Mouse (Mus musculus) limb, embryonic 12.5 days (tissue): Measurements from ENCODE around the gene Cisd1. TPM values are rescaled to one million over a fixed set of nuclear protein-coding genes. Genes with fewer than 3 reads are reported as not detected.

Source experiments
- ATAC-seq: fragments of 200-750 bp; cut with Nextera tagmentation; 2 replicates; pipeline ENCODE4 v1.8.0; 2017; ENCODE audit warnings: low read depth, moderate TSS enrichment; ENCODE audit not compliant: insufficient number of reproducible peaks, insufficient read depth, low FRiP score, low TSS enrichment
- H3K27ac ChIP-seq: fragments of 300-500 bp; sonication (generic); 2 replicates; pipeline ENCODE4 v1.5.1; 2016; ENCODE audit warnings: mild to moderate bottlenecking, moderate library complexity
- H3K27me3 ChIP-seq: fragments of 300-500 bp; sonication (generic); 2 replicates; pipeline ENCODE4 v1.6.1; 2016; ENCODE audit warnings: mild to moderate bottlenecking, moderate library complexity
- H3K36me3 ChIP-seq: fragments of 300-500 bp; sonication (generic); 2 replicates; pipeline ENCODE4 v1.6.1; 2016; ENCODE audit warnings: mild to moderate bottlenecking, moderate library complexity
- H3K4me1 ChIP-seq: fragments of 300-500 bp; sonication (generic); replicated peaks from 2 replicates; pipeline ENCODE4 v1.6.1; 2016
- H3K4me2 ChIP-seq: fragments of 300-500 bp; sonication (generic); 2 replicates; pipeline ENCODE4 v1.6.1; 2016; ENCODE audit warnings: mild to moderate bottlenecking, moderate library complexity
- H3K4me3 ChIP-seq: fragments of 300-500 bp; sonication (generic); replicated peaks from 2 replicates; pipeline ENCODE4 v1.5.1; 2016; ENCODE audit warnings: mild to moderate bottlenecking
- H3K9ac ChIP-seq: fragments of 300-500 bp; sonication (generic); replicated peaks from 2 replicates; pipeline ENCODE4 v1.6.1; 2016; ENCODE audit warnings: mild to moderate bottlenecking, moderate library complexity
- H3K9me3 ChIP-seq: fragments of 300-500 bp; sonication (generic); 2 replicates; pipeline ENCODE4 v1.6.1; 2016; ENCODE audit warnings: mild to moderate bottlenecking, moderate library complexity
- WGBS: fragments of 180-500 bp; shearing (Covaris S2); methylation state at CpG from one replicate; pipeline ENCODE4 v1.1.7; 2016; 5-methylcytosine and 5-hydroxymethylcytosine counted together
- polyA plus RNA-seq: library from polyadenylated mRNA; unstranded; fragments of >200 nt; fragmentation: Nextera tagmentation; extraction: Ambion mirVana; gene quantifications from 2 replicates; pipeline ENCODE4 v1.2.1, GENCODE M21; 2016

The Cisd1 gene
- polyA plus RNA-seq, 1 experiment from 2014 or later, result 98.8 TPM

DNA sequence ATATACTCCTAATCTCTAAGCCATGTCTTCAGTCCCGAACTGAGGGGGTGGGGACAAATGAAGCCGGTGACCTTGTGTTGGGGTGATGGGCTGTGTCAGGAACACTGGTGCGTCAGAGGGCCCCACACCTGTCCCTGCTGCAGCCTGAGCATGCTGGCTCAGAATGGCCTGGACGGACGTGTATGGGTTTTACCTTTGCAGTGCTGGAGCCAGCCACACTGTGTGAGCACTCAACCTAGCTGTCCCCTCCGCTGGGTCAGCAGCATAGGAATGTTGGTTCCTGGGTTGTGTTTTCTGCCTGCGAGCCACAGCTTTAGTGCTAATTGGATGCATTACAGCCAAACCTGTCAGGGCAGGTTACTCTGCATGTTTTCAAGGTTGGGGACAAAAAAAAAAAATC, 18.6 kb downstream of the Cisd1 start:
- ATAC-seq, result no peak
- no peaks in the 10 kb centered on the region for H3K9me3 ChIP-seq
- 80% methylated on average over 7 of the region's 7 CpGs for WGBS
- no peak overlapping the region for H3K9ac ChIP-seq
- H3K4me2 ChIP-seq, result no peak overlapping the region
- no peak overlapping the region for H3K27ac ChIP-seq
- H3K4me3 ChIP-seq, result no peak overlapping the region
- no peaks in the 10 kb centered on the region for H3K4me1 ChIP-seq
- H3K27me3 ChIP-seq, result no peaks in the 10 kb centered on the region
- H3K36me3 ChIP-seq, result peaks cover 24% of the 10 kb centered on the region

DNA sequence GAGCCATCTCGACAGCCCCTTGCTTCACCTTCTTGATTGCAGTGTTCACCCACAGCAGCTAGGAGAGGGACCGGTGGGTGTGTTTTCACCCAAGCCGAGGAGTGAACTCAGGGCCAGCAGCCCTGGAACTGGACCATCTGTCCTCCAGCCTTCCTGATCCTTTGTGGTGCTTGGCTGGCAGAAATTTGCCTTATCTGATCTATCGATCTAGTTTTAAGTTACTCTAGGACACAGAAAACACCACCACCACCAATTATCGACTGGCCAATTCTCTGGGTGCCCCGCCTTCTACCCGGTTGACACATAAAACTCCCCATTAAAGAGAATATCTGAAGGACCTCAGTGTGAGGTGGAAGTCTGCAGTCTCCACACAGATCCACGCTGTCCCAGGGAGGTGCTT, 21.1 kb downstream of the Cisd1 start:
- no peak overlapping the region for H3K4me2 ChIP-seq
- H3K27me3 ChIP-seq, result no peaks in the 10 kb centered on the region
- no peak overlapping the region for H3K9ac ChIP-seq
- H3K27ac ChIP-seq, result no peak overlapping the region
- ATAC-seq, result no peak
- no peaks in the 10 kb centered on the region for H3K4me1 ChIP-seq
- WGBS, result 81% methylated on average over 8 of the region's 8 CpGs
- no peaks in the 10 kb centered on the region for H3K36me3 ChIP-seq
- no peaks in the 10 kb centered on the region for H3K9me3 ChIP-seq
- H3K4me3 ChIP-seq, result no peak overlapping the region

DNA sequence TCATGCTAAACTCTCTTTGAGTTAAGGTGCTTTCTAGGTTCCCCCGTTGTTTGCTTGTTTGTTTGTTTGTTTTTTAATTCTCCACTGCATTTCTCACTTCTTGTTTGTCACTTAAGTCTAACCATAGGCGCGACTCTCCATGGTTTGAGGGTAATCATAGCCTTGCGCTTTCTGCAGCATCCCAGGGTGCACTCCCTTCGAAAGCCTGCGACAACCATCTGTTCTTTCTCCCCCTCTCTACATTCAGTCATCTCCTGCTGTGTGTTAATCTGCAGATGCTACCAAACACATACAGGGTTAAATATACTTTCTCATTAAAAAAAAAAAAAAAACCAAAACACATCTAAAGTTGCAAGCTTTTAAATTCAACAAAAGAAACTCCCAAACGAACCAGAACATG, 28.3 kb downstream of the Cisd1 start:
- no peaks in the 10 kb centered on the region for H3K36me3 ChIP-seq
- no peaks in the 10 kb centered on the region for H3K9me3 ChIP-seq
- H3K9ac ChIP-seq, result no peak overlapping the region
- WGBS, result 69% methylated on average over 7 of the region's 7 CpGs
- H3K27ac ChIP-seq, result no peak overlapping the region
- ATAC-seq, result no peak
- H3K4me3 ChIP-seq, result no peak overlapping the region
- H3K4me1 ChIP-seq, result no peaks in the 10 kb centered on the region
- H3K27me3 ChIP-seq, result no peaks in the 10 kb centered on the region
- no peak overlapping the region for H3K4me2 ChIP-seq

DNA sequence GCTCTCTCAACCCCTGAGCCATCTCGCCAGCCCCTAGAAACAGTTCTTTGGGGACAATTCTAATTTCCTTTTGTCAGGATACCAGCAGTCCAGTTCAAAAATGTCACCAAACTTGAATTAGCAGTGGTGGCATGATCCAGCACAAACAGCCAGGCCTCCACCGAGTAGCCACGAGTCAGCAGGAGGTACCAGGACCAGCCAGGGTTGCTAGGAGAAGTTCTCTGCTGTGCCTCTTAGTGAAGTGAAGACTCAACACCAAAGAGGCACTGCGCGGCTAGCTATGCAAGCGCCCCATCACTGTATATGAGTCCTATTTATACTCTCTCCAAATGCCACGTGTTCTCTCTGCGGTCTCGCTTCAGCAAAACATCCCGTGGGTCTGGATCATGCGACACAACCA, 28.7 kb downstream of the Cisd1 start:
- H3K4me1 ChIP-seq, result no peaks in the 10 kb centered on the region
- no peaks in the 10 kb centered on the region for H3K9me3 ChIP-seq
- no peak overlapping the region for H3K4me2 ChIP-seq
- H3K27ac ChIP-seq, result no peak overlapping the region
- no peak for ATAC-seq
- no peak overlapping the region for H3K9ac ChIP-seq
- H3K27me3 ChIP-seq, result no peaks in the 10 kb centered on the region
- no peak overlapping the region for H3K4me3 ChIP-seq
- WGBS, result 81% methylated on average over 11 of the region's 11 CpGs
- no peaks in the 10 kb centered on the region for H3K36me3 ChIP-seq

DNA sequence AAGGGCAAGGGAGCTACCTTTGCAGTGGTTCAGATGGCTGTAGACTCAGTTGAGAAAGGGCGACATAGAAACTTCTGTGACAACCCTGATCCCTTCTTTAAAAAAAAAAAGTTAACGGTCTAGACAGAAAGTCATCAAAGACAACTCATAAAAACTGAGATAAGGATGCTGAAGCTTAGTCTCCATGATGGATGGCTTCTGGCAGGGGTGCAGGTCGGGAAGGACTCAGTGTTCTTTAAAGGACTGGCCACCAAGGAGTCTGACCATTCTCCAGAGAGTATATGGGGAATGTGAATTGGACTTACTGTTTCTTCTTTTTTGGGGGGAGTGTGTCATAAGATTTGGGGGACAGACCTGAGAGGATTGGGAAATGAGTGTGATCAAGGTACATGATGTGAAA, 30.2 kb downstream of the Cisd1 start:
- Histone ChIP-seq H3K4me2 (no peak overlapping the region), H3K27me3 (no peaks in the 10 kb centered on the region)

DNA sequence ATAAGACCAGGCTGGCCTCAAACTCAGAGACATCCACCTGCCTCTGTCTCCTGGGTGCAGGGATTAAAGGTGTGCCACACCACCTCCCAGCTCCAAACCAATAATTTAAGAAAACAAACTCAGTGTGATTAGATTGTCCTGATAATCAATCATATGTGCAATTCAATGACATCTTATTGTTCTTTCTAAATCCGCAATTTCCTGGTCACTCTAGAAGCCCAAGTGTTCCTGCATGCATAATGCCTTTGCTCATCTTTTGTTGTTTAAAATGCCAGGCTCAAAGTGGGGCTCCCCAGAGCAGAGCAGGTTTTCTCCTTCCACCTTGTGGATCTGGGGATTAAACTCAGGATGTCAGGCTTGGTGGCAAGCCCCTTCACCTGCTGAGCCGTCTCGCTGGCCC, 34.5 kb downstream of the Cisd1 start:
- no peak overlapping the region for H3K27ac ChIP-seq
- H3K9ac ChIP-seq, result no peak overlapping the region
- no peaks in the 10 kb centered on the region for H3K9me3 ChIP-seq
- ATAC-seq, result no peak
- no peak overlapping the region for H3K4me2 ChIP-seq
- H3K36me3 ChIP-seq, result no peaks in the 10 kb centered on the region
- 67% methylated on average over 3 of the region's 3 CpGs for WGBS
- H3K4me1 ChIP-seq, result peaks cover 6% of the 10 kb centered on the region
- H3K4me3 ChIP-seq, result no peak overlapping the region
- no peaks in the 10 kb centered on the region for H3K27me3 ChIP-seq

More for the DNA sequence above, 30.2 kb downstream of the Cisd1 start:
- Histone ChIP-seq H3K4me1 (no peaks in the 10 kb centered on the region), H3K9me3 (no peaks in the 10 kb centered on the region), H3K27ac (no peak overlapping the region), H3K4me3 (no peak overlapping the region), H3K36me3 (no peaks in the 10 kb centered on the region), H3K9ac (no peak overlapping the region)
- WGBS, result 64% methylated on average over 3 of the region's 3 CpGs
- ATAC-seq, result no peak

DNA sequence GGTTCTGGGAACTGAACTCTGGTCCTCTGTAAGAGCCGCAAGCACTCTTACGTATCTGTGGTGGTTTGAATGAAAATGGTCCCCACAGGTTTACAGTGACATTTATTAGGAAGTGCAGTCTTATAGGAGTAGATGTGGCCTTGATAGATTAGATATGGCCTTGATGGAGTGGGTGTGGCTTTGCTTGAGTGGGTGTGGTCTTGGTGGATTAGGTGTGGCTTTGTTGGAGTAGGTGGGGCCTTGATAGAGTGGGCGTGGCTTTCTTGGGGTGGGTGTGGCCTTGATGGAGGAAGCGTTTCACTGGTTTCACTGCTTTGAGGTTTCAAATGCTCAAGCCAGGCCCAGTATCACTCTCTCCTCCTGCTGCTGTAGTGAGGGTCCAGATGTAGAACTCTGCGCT, 36.6 kb downstream of the Cisd1 start:
- Histone ChIP-seq H3K9ac (no peak overlapping the region), H3K27me3 (no peaks in the 10 kb centered on the region), H3K4me3 (no peak overlapping the region), H3K4me1 (peaks cover 6% of the 10 kb centered on the region), H3K4me2 (no peak overlapping the region), H3K9me3 (no peaks in the 10 kb centered on the region), H3K36me3 (no peaks in the 10 kb centered on the region), H3K27ac (no peak overlapping the region)
- WGBS, result 86% methylated on average over 5 of the region's 5 CpGs
- ATAC-seq, result no peak

DNA sequence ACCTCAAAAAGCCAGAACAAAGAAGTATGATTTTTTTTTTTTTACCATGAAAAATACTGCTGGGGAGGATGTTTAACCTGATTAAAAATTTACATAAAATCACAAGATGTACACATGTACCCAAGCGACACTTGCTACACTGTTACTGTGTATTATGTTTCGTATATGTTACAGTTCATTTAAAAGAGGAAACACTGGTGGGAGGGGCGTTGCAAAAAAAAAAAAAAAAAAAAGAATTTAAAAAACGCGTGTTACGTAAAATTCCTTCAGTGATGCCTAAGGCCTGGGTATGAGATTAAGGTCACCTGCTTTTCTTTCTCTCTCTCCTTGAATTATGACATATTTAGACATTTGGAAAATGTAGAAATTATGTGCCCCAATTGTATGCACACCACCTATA, 38.0 kb downstream of the Cisd1 start:
- Histone ChIP-seq H3K27me3 (no peaks in the 10 kb centered on the region), H3K27ac (no peak overlapping the region), H3K4me1 (peaks cover 6% of the 10 kb centered on the region), H3K4me2 (no peak overlapping the region), H3K4me3 (no peak overlapping the region), H3K9ac (no peak overlapping the region), H3K36me3 (no peaks in the 10 kb centered on the region), H3K9me3 (no peaks in the 10 kb centered on the region)
- 76% methylated on average over 6 of the region's 6 CpGs for WGBS
- no peak for ATAC-seq

DNA sequence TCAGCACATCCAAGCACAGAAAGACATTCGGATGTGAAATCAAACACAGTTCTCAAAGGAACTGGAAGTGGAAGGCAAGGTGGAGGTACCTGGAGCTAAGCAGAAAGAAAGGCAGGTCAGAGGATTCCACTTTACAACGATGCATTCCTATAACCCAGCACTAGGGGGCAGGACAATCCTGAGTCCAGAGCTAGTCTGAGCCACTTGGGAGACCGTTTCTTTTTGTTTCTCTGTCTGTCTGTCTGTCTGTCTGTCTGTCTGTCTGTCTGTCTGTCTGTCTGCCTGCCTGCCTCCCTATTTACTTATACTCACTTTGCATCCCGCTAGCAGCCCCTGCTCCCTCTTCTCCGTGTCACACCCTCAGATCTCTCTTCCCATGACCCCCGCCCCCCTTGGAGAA, 38.6 kb downstream of the Cisd1 start:
- Histone ChIP-seq H3K9ac (no peak overlapping the region), H3K4me1 (peaks cover 6% of the 10 kb centered on the region), H3K4me3 (0 out of 2 replicates have a peak overlapping the region, but pooled peaks have one; percentile 13), H3K27ac (no peak overlapping the region), H3K27me3 (no peaks in the 10 kb centered on the region), H3K4me2 (peak overlapping the region; percentile 37), H3K36me3 (no peaks in the 10 kb centered on the region), H3K9me3 (no peaks in the 10 kb centered on the region)
- no peak for ATAC-seq
- WGBS, result 27% methylated on average over 6 of the region's 6 CpGs

DNA sequence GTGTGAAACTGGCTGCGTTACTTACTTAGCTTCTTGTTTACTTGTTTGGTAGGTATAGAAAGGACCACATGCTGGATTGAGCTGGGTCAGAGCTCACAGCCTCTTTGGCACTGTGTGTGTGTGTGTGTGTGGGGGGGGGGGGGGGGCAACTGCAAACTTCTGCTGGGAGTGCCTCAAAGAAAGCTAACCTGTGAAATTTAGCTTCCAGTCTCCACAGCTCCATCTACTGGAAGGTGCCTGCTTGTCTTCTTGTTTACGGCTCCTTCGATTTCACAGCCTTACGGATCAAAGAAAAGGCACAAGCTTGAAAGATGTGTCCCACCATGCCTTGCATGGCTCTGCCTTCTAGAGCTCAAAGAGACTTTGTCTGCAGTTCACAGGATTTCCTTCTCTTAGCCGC, 42.3 kb downstream of the Cisd1 start:
- WGBS, result 22% methylated on average over 5 of the region's 5 CpGs
- H3K27ac ChIP-seq, result no peak overlapping the region
- peaks cover 5% of the 10 kb centered on the region for H3K4me1 ChIP-seq
- H3K4me3 ChIP-seq, result no peak overlapping the region
- H3K9ac ChIP-seq, result no peak overlapping the region
- no peaks in the 10 kb centered on the region for H3K27me3 ChIP-seq
- no peaks in the 10 kb centered on the region for H3K36me3 ChIP-seq
- no peak for ATAC-seq
- no peaks in the 10 kb centered on the region for H3K9me3 ChIP-seq
- H3K4me2 ChIP-seq, result no peak overlapping the region

DNA sequence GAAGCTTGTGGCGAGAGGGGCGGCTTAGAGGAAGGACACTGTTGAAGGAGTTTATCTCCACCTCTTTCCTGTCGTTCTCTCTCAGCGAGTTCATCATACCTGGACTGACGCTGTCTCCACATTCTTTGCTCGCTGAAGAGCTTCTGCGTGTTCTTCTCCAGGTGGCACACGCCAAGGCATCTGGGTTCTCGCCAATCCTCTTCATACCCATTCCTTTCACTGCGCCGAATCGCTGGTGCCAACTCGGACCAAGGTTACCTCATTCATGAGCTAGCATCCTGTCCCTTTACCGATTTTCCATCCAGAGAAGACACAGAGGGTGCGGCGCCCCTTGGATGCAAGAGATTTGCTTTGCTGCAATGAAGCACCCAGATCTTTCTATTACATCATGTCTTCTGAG, 44.6 kb downstream of the Cisd1 start:
- no peak for ATAC-seq
- H3K4me1 ChIP-seq, result no peaks in the 10 kb centered on the region
- no peaks in the 10 kb centered on the region for H3K27me3 ChIP-seq
- H3K4me2 ChIP-seq, result no peak overlapping the region
- no peak overlapping the region for H3K9ac ChIP-seq
- H3K4me3 ChIP-seq, result no peak overlapping the region
- no peaks in the 10 kb centered on the region for H3K36me3 ChIP-seq
- H3K27ac ChIP-seq, result no peak overlapping the region
- 80% methylated on average over 16 of the region's 16 CpGs for WGBS
- H3K9me3 ChIP-seq, result no peaks in the 10 kb centered on the region

DNA sequence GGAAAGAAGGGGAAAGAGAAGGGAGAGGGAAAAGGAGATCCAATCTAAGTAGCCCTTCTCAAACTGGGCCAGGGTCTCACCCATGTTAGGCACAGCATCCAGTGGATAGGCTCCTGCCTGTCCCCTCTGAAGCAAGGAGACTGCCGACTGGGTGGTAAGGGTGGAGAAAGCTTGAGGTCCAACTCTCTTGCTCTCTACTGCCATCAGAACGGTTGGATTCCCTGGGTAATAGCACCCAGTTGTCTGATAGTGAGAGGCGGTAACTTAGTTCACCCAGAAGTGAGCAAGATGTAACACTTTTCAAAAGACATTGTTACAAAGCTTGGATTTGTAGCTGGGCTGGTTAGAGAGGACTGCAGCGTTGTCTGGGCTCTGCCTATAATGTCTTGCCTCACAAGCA, 51.5 kb downstream of the Cisd1 start:
- Histone ChIP-seq H3K9me3 (no peaks in the 10 kb centered on the region), H3K9ac (no peak overlapping the region), H3K4me2 (no peak overlapping the region), H3K4me3 (no peak overlapping the region), H3K36me3 (no peaks in the 10 kb centered on the region), H3K27ac (no peak overlapping the region), H3K27me3 (peaks cover 3% of the 10 kb centered on the region; the same call in 1 of the 2 replicates), H3K4me1 (peaks cover 15% of the 10 kb centered on the region)
- 50% methylated on average over 4 of the region's 4 CpGs for WGBS
- no peak for ATAC-seq
